Mouse (Mus musculus) lung, embryonic 16.5 days (tissue): ENCODE measurements around the gene Gjb3. TPM values are rescaled to one million over a fixed set of nuclear protein-coding genes. Genes with fewer than 3 reads are reported as not detected.

Experiments used
- ATAC-seq: fragments of 200-750 bp; cut with Nextera tagmentation; 2 replicates; pipeline ENCODE4 v1.8.0; 2017; ENCODE audit warnings: low read depth, mild to moderate bottlenecking, moderate library complexity
- H3K27ac ChIP-seq: fragments of 300-500 bp; sonication (generic); 2 replicates; pipeline ENCODE4 v1.5.1; 2014; ENCODE audit warnings: mild to moderate bottlenecking, control low read depth, low read length
- H3K27me3 ChIP-seq: fragments of 300-500 bp; sonication (generic); 2 replicates; pipeline ENCODE4 v1.6.1; 2014; ENCODE audit warnings: low read depth, low read length, mixed read lengths; ENCODE audit not compliant: control insufficient read depth, insufficient read depth
- H3K36me3 ChIP-seq: fragments of 300-500 bp; sonication (generic); 2 replicates; pipeline ENCODE4 v1.6.1; 2014; ENCODE audit warnings: low read length; ENCODE audit not compliant: control insufficient read depth, insufficient read depth
- H3K4me1 ChIP-seq: fragments of 300-500 bp; sonication (generic); replicated peaks from 2 replicates; pipeline ENCODE4 v1.6.1; 2014; ENCODE audit warnings: low read length, mixed read lengths; ENCODE audit not compliant: control insufficient read depth, insufficient read depth
- H3K4me2 ChIP-seq: fragments of 300-500 bp; sonication (generic); 2 replicates; pipeline ENCODE4 v1.6.1; 2014; ENCODE audit warnings: low read depth, low read length, control low read depth
- H3K4me3 ChIP-seq: fragments of 300-500 bp; sonication (generic); 2 replicates; pipeline ENCODE4 v1.5.1; 2014; ENCODE audit warnings: mild to moderate bottlenecking, low read length, control low read depth
- H3K9ac ChIP-seq: fragments of 300-500 bp; sonication (generic); 2 replicates; pipeline ENCODE4 v1.6.1; 2014; ENCODE audit warnings: low read length, control low read depth
- H3K9me3 ChIP-seq: fragments of 300-500 bp; sonication (generic); 2 replicates; pipeline ENCODE4 v1.6.1; 2016; ENCODE audit warnings: low read length; ENCODE audit not compliant: control insufficient read depth
- WGBS: fragments of 180-500 bp; shearing (Covaris S2); extraction: QIAGEN DNeasy Blood & Tissue Kit; methylation state at CpG from one replicate; pipeline ENCODE4 v1.1.7; 2014; 5-methylcytosine and 5-hydroxymethylcytosine counted together
- polyA plus RNA-seq: library from polyadenylated mRNA; unstranded; fragments of >200 nt; fragmentation: Nextera tagmentation; extraction: Ambion mirVana; gene quantifications from 2 replicates; pipeline ENCODE4 v1.2.1, GENCODE M21; 2015

The Gjb3 gene
- polyA plus RNA-seq, 1 experiment from 2014 or later, result 2.0 TPM

DNA sequence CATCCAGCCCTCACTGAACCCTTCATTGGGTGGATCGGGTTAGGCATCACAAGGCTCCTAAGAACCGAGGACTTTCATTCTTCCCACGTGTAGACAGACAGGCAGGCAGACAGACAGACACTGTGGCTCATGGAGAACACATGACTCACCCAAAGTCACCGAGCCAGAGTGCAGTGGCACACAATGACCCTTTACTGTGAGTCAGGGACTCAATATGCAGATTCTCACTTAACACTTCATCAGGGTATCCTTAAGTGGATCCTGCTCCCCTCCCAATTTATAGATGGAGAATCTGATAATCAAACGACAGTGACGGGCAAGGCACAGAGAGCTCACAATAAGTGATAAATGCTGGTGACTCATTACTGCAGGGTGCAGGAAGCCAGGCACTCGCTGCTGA, 3.4 kb downstream of the Gjb3 start:
- H3K36me3 ChIP-seq, result no peaks in the 10 kb centered on the region
- ATAC-seq, result no peak
- no peak overlapping the region for H3K4me3 ChIP-seq
- no peaks in the 10 kb centered on the region for H3K9me3 ChIP-seq
- H3K27me3 ChIP-seq, result peaks cover 34% of the 10 kb centered on the region
- no peak overlapping the region for H3K9ac ChIP-seq
- 27% methylated on average over 7 of the region's 7 CpGs for WGBS
- H3K4me1 ChIP-seq, result peaks cover 2% of the 10 kb centered on the region; the same call in 1 of the 2 replicates
- no peak overlapping the region for H3K4me2 ChIP-seq
- no peak overlapping the region for H3K27ac ChIP-seq

DNA sequence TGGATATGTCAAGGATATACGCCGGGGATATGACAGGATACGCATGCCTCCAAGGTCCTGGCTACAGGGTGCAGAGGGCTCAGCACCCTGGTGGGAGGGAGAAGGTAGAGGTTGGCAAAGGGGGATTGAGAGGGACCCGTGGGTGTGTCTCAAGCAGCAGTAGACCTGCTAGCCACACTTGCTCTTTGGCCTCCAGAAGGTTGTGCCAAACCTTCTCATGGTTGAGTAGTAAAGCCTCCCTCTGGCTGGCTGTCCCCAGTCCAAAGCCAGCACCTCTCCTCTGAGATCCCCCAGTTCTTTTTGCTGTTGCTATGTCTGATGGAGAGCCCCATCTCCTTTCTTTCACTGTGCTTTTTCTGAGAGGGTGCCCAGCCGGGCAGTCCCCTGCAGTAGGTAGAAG, 5.4 kb downstream of the Gjb3 start:
- Histone ChIP-seq H3K4me2 (no peak overlapping the region), H3K4me3 (no peak overlapping the region), H3K27me3 (peaks cover 14% of the 10 kb centered on the region), H3K9me3 (no peaks in the 10 kb centered on the region), H3K36me3 (no peaks in the 10 kb centered on the region), H3K27ac (no peak overlapping the region), H3K9ac (no peak overlapping the region), H3K4me1 (no peaks in the 10 kb centered on the region; the same call in 1 of the 2 replicates)
- ATAC-seq, result no peak
- WGBS, result 77% methylated on average over 5 of the region's 5 CpGs

DNA sequence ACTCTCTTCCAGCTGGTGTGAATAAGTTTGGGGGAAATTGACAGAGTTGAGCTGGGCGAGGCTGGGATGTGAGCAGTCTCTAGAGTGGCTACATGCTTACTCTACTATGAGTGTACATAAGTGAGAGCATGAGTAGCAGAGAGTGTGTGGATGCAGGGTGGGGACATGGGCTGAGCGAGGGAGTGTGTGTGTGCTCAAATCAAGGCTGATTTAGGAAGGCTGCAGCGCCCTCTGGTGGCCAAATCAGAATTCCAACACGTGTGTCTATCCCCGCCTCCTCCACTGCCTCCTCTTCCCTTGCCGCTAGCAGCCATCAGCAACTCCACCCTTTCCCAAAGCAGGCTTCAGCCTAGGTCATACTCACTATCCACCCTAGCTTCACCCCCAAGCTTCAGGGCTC, 5.9 kb downstream of the Gjb3 start:
- H3K9ac ChIP-seq, result no peak overlapping the region
- ATAC-seq, result peak; percentile 83
- H3K4me3 ChIP-seq, result no peak overlapping the region
- no peak overlapping the region for H3K27ac ChIP-seq
- WGBS, result 4% methylated on average over 5 of the region's 6 CpGs
- H3K27me3 ChIP-seq, result peaks cover 9% of the 10 kb centered on the region; the same call in 1 of the 2 replicates
- H3K36me3 ChIP-seq, result no peaks in the 10 kb centered on the region
- no peaks in the 10 kb centered on the region for H3K9me3 ChIP-seq
- H3K4me1 ChIP-seq, result no peaks in the 10 kb centered on the region
- H3K4me2 ChIP-seq, result no peak overlapping the region

DNA sequence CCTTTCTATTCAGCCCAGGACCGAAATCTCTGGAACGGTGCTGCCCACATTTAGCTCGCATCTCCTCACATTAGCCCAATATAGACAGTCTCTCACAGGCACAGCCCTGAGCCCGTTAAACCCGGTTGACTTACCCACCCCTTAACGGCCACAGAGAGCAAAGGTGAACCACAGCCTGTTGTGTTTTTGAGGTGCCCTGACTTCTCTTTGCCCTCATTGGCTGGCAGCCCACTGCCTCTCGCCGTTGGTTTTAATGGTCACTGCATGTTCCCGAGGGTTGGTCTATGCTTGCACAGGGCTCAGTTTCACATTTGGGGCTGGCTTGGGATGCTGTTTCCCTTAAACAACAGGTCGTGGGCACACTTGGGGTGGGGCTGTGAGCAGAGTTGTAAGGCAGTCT, 6.3 kb downstream of the Gjb3 start:
- Histone ChIP-seq H3K36me3 (no peaks in the 10 kb centered on the region), H3K9ac (no peak overlapping the region), H3K9me3 (no peaks in the 10 kb centered on the region), H3K4me2 (no peak overlapping the region), H3K27me3 (peaks cover 8% of the 10 kb centered on the region; the same call in 1 of the 2 replicates), H3K4me3 (no peak overlapping the region), H3K4me1 (no peaks in the 10 kb centered on the region), H3K27ac (no peak overlapping the region)
- WGBS, result 66% methylated on average over 10 of the region's 10 CpGs
- ATAC-seq, result no peak

DNA sequence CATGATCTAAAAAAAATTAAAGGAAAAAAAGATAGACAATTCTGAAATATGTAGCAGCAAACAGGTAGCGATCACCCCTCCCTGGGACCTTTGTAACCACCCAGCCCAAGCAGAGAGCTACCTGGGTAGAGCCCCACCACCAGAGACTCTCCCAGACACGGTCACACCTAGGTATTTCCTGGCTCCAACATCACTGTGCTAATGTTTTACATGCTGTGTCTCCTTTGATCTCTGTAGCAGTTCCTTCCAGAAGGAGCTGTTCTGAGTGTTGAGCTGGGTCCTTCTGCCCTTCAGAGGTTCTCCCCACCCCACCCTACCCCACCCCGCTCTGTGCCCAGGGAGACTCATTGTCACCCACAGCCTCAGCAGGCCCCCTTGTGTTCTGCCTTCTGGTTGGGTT, 7.0 kb downstream of the Gjb3 start:
- Histone ChIP-seq H3K4me3 (no peak overlapping the region), H3K9me3 (no peaks in the 10 kb centered on the region), H3K27me3 (peaks cover 8% of the 10 kb centered on the region; the same call in 1 of the 2 replicates), H3K9ac (no peak overlapping the region), H3K36me3 (no peaks in the 10 kb centered on the region), H3K4me2 (no peak overlapping the region), H3K27ac (no peak overlapping the region), H3K4me1 (no peaks in the 10 kb centered on the region)
- no peak for ATAC-seq
- 64% methylated on average over 3 of the region's 3 CpGs for WGBS

- no peaks in the 10 kb centered on the region for H3K9me3 ChIP-seq
- H3K36me3 ChIP-seq, result no peaks in the 10 kb centered on the region
- no peak overlapping the region for H3K27ac ChIP-seq
- H3K4me2 ChIP-seq, result no peak overlapping the region
- H3K27me3 ChIP-seq, result no peaks in the 10 kb centered on the region
- H3K4me3 ChIP-seq, result no peak overlapping the region
- no peak overlapping the region for H3K9ac ChIP-seq
- peak; percentile 47; the same call in 1 of the 2 replicates for ATAC-seq
- H3K4me1 ChIP-seq, result no peaks in the 10 kb centered on the region
- WGBS, result 3% methylated on average over 3 of the region's 3 CpGs
Observed at GRCm38 (mm10) chr4:127319613-127320012, 11.0 kb downstream of the Gjb3 start.

DNA sequence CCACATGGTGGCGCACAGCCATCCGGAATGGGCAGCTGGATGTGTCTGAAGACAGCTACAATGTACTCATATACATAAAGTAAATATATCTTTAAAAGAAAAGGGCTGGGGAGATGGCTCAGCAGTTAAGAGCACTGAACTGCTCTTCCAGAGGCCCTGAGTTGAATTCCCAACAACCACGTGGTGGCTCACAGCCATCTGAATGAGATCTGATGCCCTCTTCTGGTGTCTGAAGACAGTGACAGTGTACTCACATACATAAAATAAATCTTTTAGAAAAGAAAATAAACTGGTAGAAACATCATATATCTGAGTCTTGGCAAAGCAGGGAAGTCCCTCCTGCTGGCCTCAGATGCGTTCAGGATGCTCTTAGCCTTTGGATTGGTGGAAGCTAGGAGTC, 13.5 kb downstream of the Gjb3 start:
- Histone ChIP-seq H3K27ac (no peak overlapping the region), H3K9me3 (no peaks in the 10 kb centered on the region), H3K9ac (no peak overlapping the region), H3K4me2 (no peak overlapping the region), H3K36me3 (no peaks in the 10 kb centered on the region), H3K4me3 (no peak overlapping the region), H3K4me1 (0 out of 2 replicates have a peak, but pooled peaks cover 5% of the 10 kb centered on the region), H3K27me3 (peaks cover 11% of the 10 kb centered on the region)
- 53% methylated on average over 4 of the region's 4 CpGs for WGBS
- ATAC-seq, result no peak

GRCm38 (mm10) chr4:127315753-127316152, 14.9 kb downstream of the Gjb3 start:
- Histone ChIP-seq H3K27me3 (peaks cover 11% of the 10 kb centered on the region), H3K4me1 (0 out of 2 replicates have a peak, but pooled peaks cover 5% of the 10 kb centered on the region), H3K9me3 (no peaks in the 10 kb centered on the region), H3K36me3 (no peaks in the 10 kb centered on the region), H3K27ac (no peak overlapping the region), H3K9ac (no peak overlapping the region), H3K4me3 (no peak overlapping the region), H3K4me2 (no peak overlapping the region)
- ATAC-seq, result no peak
- WGBS, result 74% methylated on average over 8 of the region's 8 CpGs

DNA sequence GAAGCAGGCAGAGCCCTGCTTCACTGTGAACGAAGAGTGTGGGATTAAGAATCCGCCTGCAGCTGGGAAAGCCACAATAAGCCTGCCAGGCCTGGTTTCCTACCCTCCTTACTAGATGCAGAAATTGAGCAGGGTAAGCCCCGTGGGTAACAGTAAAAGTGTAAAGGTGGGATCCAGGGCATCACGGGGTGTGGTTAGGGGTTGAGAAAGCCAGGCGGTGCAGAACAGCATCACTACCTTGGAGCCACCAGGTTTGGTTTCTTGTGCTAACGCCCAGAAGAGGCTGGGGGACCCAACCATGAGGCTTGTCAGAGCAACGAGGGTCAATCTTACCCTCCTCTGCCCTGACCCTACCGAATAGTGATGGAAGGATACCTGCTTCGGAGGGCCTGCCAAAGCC, 16.1 kb downstream of the Gjb3 start:
- Histone ChIP-seq H3K36me3 (no peaks in the 10 kb centered on the region), H3K27me3 (peaks cover 11% of the 10 kb centered on the region), H3K9ac (no peak overlapping the region; the same call in 1 of the 2 replicates), H3K9me3 (no peaks in the 10 kb centered on the region), H3K4me3 (peak overlapping the region; percentile 62), H3K27ac (no peak overlapping the region), H3K4me2 (no peak overlapping the region), H3K4me1 (0 out of 2 replicates have a peak, but pooled peaks cover 5% of the 10 kb centered on the region)
- 43% methylated on average over 9 of the region's 9 CpGs for WGBS
- no peak for ATAC-seq

DNA sequence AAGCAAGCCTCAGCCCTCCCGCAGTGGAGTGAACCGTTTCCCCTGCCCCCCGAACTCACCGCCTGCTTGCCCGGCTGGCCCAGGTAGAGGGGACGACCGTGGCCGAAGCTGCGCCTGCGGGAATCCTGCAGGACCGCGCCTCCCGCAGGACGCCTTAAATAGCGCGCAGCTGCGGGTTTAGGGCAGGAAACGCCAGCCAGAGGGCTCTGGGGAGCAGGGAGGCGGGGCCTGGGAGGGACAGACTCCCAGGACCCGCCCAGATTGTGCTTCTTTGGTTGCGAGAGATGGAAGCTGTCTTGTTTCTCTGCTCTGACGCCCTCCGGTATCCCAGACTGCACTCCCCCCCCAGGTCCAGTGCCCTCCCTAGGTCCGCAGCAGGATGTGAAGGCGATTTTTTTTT, 16.8 kb downstream of the Gjb3 start, which contains the start of gene Gja4:
Gja4 (minus strand) TSS at position 179 of the 400 bp plus-strand sequence.
- Histone ChIP-seq H3K4me1 (0 out of 2 replicates have a peak, but pooled peaks cover 5% of the 10 kb centered on the region), H3K4me2 (peak within 1 kb of the TSS; percentile 90), H3K9me3 (no peaks in the 10 kb centered on the region), H3K4me3 (peak within 1 kb of the TSS; percentile 62), H3K9ac (peak within 1 kb of the TSS; percentile 68), H3K27me3 (peaks cover 11% of the 10 kb centered on the region), H3K27ac (0 out of 2 replicates have a peak within 1 kb of the TSS, but pooled peaks have one; percentile 8), H3K36me3 (no peaks in the 10 kb centered on the region)
- under 1% methylated on average over 25 of the region's 25 CpGs for WGBS
- peak; percentile 92 for ATAC-seq
